Mouse (Mus musculus) brain, embryonic 14.5 days (tissue): ENCODE measurements around the gene Auts2. TPM values are rescaled to one million over a fixed set of nuclear protein-coding genes. Genes with fewer than 3 reads are reported as not detected.
A peak's percentile ranks its signal among the peaks of the same experiment; 100 is the strongest.

Experiments used
- DNase-seq: peaks from one replicate; pipeline ENCODE4 v3.0.0-alpha.2; 2011; ENCODE audit warnings: low read depth
- CTCF ChIP-seq: fragments of 200-500 bp; IDR thresholded peaks from 2 replicates; pipeline ENCODE4 v1.5.1; 2012; ENCODE audit warnings: inconsistent platforms, mild to moderate bottlenecking, moderate library complexity, borderline replicate concordance; ENCODE audit not compliant: insufficient read depth, insufficient read length; ENCODE audit errors: extremely low read depth
- POLR2A ChIP-seq: fragments of 200-500 bp; IDR thresholded peaks from 2 replicates; pipeline ENCODE4 v1.6.1; 2012; ENCODE audit warnings: mild to moderate bottlenecking, inconsistent platforms, borderline replicate concordance; ENCODE audit not compliant: poor library complexity, insufficient read depth, insufficient read length, severe bottlenecking; ENCODE audit errors: extremely low read depth
- polyA plus RNA-seq: library from polyadenylated mRNA; depleted of rRNA; stranded (reverse); fragments of >200 nt; gene quantifications from 2 replicates; pipeline ENCODE4 v1.2.3, GENCODE M21; 2012

The Auts2 gene
- polyA plus RNA-seq, 1 experiment, result 122 TPM

DNA sequence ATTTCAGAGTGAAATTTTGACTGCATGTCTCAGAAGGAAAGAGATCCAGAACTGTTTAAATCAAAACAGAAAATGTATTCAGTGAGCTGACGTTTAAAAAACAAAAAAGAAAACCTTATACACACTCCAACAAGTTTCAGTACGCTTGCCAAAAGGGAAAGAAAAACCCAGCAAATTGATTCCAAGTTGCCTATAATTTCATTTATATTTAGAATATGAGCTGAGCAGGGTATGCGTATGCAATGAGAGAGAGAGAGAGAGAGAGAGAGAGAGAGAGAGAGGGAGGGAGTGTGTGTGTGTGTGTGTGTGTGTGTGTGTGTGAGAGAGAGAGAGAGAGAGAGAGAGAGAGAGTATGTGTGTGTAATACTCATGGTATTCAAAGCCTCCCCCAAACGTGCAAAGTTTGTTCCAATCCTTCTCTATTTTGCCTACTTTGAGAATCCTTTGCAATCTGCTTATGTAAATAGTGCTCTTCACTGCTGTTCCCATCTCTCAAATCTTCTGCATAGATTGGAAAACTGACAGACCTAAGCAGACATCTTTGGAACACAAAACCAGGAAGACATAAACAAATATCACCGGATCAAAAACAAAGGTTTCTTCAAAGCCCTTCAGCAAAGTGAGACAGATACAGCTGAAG lies 515.2 kb downstream of the Auts2 start:
- TF ChIP-seq CTCF, result no peak
- no peak for TF ChIP-seq POLR2A
- DNase-seq, result peak; percentile 40

DNA sequence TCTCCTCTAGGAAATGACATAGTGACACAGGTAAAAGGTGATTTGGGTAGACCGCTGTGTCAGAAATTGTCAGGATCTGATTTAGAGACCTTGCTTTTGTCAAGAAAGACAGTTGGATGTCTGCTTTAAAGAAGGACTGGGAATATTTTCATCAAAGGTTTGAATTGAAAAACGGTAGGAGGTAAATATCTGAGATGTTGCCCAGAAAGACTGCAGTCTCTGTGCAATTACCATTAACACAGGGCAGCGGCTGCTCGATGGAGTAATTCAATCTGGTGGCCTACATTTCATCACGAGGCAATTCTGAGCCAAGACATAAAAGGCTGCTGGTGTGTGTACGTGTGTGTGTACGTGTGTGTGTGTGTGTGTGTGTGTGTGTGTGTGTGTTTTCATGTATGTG lies 529.8 kb downstream of the Auts2 start:
- no peak for TF ChIP-seq POLR2A
- no peak for TF ChIP-seq CTCF
- peak; percentile 74 for DNase-seq

DNA sequence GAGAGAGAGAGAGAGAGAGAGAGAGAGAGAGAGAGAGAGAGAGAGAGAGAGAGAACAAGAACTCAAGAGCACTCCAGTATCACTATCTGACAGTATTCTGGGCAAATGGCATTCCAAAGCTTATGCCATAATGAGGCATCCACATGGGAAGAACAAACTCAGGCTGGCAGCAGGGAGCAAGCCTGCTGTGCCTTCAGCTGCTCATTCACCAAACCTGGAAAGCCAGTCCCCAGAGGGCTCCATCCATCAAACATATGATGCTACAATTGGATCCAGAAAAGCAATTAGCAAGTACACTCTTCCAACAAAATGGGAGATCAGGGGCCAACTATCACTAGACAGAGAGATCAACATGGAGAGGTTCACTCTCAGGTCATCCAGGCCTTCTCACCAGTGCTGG lies 531.3 kb downstream of the Auts2 start:
- DNase-seq, result peak; percentile 83
- TF ChIP-seq POLR2A (no peak), CTCF (no peak)

DNA sequence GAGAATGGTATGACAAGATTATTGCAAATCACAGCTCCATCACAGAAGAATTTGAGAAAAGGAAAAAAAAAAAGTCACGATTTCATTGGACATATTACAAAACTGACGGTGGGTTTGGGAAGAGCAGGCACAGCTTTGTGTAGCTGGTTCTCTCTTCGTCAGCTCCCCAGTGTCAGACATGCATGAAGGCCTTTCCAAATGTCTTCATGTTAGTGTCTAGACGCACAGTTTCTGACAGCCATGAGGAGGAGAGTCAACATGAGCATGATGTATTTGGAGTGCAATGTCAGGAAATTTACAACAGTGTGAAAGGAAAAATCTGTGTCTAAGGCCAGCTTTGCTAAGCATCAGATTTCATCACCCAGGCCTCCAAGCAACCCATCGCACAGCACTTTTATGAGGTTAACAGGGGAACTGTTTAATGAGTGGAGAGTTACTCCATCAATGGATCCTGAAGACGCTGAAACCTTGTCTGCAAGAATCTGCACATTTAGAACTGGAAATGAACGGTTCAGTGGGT lies 534.4 kb downstream of the Auts2 start:
- no peak for TF ChIP-seq CTCF
- TF ChIP-seq POLR2A, result no peak
- peak; percentile 70 for DNase-seq

DNA sequence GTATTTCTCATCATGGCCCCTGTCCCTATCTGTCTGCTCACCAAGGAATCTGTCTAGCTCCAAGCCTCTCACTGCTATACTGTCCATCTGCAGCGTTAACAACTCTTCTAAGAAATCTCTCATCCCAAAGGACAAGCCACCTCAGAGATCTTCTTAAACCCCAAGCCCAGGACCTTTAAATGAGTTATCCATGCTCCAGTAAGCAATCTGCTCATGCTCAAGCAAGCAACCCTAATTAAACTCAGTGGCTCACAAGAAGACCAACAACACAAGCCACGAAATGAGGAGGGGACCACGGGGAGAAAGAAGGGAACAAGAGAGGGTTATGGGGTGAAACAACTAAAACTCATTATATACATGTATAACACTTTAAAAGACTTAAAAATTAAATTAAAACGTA lies 535.2 kb downstream of the Auts2 start:
- no peak for TF ChIP-seq CTCF
- no peak for TF ChIP-seq POLR2A
- peak; percentile 56 for DNase-seq

DNA sequence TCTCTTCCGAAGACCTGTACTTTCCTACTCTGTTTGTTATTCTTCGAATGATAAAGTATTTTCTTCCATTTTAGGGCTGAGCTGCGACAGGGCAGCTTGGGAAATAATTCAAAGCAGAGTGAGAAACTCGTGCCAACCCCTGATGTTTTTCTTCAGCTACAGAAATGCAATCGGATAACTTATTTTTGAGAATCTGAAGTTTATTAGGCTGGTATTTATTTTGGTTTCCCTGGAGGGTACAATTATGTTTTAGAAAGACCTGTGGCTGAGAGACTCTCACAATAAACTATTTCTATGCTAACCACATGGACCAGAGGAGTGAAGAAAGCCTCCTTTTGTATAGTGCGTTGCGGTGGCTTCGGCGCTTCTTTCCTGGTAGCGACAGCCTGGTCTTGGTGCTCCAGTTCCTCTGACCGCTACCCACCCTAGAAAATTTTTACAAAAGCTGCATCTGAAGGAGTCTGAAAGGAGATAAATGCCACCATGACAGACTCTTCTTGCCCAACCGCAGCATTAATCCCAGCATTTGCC lies 550.4 kb downstream of the Auts2 start:
- DNase-seq, result no peak
- TF ChIP-seq POLR2A (no peak), CTCF (no peak)

DNA sequence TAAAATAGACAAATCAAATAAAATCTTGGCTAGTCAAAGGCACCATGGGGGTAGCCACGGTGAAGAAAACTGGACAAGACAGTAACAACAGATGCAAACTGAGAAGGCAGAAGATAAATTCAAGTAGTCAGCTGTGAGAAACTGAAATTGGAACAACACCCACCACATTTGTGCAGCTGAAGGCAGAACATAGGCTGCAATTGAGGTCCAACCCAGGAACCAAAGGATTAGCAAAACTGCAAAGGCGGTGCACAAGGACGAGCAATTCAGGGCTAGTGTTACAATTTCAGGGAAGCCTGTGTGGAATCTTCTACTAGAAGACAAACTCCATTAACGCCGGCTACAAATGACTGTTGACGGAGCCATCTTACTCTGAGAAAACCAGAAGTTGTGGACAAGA lies 550.9 kb downstream of the Auts2 start:
- TF ChIP-seq POLR2A, result no peak
- TF ChIP-seq CTCF, result no peak
- DNase-seq, result no peak

DNA sequence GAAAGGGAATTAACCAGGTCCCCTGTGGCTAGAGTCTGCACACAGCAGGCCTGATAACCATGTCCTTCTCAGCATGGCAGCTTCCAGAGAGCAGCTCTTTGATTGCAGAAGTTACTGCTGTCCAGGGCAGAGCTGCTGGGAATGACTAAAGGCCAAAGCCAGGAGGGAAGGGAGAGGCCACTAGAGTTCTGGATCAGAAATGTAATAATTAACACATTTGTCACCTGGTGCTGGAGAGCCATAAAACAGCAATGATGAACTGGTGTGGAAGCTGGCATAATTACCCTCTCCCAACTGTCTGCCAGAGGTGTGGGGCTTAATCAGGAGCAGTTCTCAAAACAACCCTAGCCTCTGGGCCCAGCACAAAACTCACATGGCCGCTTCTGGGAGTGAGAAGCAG lies 552.6 kb downstream of the Auts2 start:
- no peak for TF ChIP-seq CTCF
- no peak for TF ChIP-seq POLR2A
- peak; percentile 48 for DNase-seq

DNA sequence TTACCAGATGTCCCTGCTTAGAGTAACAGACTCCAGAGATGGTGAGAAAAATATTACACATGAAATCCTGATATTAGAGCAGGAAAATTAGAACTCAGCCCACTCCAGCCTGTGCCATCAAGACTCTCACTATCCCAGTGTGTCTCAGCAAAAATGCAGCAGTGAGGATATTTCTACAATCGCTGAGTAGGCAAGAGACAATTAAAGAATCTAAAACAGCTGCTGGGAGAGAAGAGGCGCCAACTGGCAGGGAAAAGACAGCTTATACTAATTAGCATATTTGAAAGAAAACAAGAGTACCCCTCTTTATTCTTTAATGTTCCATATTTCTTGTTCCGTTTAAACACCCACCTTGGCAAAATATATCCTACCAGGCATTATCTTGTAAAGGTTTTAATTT lies 561.7 kb downstream of the Auts2 start:
- no peak for TF ChIP-seq CTCF
- no peak for TF ChIP-seq POLR2A
- peak; percentile 72 for DNase-seq

DNA sequence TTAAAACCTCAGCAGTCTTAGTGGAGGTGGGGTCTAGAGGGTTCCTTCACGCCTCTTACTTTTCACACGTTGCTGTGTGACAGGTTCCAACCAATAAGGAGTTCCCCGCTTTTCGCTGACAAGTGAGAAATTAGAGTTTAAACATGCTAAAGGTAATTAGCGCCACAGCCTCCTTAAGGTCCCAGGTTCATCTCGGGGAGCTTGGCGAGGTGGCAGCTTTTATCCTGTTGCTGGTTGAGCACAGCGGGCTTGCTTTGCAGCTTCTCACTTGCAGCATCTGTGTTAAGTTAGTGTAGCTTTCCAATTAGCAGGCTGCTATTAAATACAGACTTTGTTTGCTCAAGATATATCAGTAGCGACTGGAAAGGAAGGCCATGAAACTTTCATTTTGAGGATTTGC lies 564.2 kb downstream of the Auts2 start:
- no peak for TF ChIP-seq POLR2A
- no peak for TF ChIP-seq CTCF
- DNase-seq, result peak; percentile 88

DNA sequence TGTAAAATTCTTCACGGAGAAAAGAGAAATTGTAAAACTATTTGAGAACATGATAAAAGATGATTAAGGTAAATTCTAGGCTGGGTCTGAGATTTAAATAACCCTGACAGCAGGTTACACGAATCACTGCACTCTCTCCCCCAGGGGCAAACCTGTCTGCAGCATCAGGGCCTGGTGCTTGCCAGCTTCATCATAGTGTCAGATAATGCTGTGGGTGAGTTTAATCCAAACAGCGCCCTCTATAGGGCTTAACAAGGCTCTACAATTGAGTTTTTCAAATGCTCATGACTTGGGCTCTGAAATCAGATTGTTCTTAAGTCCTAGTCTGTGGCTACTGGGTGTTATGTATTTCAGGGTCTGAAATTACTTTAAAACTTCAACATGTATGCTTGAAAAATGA lies 565.6 kb downstream of the Auts2 start:
- DNase-seq, result no peak
- TF ChIP-seq CTCF, result peak; percentile 10; the same call in 1 of the 2 replicates
- TF ChIP-seq POLR2A, result no peak

DNA sequence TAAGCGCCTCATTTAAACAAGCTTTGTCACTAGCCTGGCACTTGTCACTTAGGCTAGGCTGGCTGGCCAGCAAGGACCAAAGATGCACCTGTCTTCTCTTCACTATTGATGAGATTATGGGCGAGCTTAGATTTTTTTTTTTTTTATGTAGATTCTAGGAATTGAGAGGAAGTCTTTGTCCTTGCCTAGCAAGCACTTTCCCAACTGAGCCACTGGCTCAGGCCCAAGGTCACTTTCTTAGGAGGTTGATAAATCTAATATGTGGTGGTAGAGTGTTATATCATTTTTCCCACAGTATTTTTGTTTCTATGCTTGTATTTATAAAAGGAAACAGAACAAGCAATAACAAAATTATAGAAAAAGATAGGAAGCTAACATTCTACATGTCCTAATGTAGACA lies 571.2 kb downstream of the Auts2 start:
- no peak for TF ChIP-seq POLR2A
- TF ChIP-seq CTCF, result no peak

More for the DNA sequence above, 571.2 kb downstream of the Auts2 start:
- no peak for DNase-seq
